Mouse (Mus musculus): Measurements from ENCODE around the gene Khnyn.

Gene Khnyn

DNA sequence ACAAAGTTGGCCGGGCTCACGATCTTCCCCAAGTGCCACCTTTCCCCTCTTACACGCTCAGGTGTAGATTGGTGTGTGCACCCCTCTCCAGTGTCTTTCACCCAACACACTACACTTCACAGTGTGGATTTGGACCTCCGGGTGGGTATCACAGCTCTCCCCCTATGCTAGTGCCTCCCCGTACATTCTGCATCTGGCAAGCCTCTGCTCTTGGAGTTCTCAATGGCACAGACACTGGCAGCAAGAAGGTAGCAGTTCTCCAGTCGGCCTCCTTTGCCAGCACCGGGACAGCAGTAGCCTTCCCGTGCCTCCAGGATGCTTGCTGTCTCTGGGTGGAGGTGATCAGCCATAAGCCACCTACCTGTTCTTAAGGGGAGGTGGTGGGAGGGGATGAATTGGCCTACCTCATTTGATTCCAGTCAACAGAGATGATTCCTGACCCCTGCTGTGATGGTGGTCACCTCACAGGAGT lies 11.5 kb upstream of the Khnyn start:
- in situ Hi-C loops (cut with MseI, MboI): no loop called here

DNA sequence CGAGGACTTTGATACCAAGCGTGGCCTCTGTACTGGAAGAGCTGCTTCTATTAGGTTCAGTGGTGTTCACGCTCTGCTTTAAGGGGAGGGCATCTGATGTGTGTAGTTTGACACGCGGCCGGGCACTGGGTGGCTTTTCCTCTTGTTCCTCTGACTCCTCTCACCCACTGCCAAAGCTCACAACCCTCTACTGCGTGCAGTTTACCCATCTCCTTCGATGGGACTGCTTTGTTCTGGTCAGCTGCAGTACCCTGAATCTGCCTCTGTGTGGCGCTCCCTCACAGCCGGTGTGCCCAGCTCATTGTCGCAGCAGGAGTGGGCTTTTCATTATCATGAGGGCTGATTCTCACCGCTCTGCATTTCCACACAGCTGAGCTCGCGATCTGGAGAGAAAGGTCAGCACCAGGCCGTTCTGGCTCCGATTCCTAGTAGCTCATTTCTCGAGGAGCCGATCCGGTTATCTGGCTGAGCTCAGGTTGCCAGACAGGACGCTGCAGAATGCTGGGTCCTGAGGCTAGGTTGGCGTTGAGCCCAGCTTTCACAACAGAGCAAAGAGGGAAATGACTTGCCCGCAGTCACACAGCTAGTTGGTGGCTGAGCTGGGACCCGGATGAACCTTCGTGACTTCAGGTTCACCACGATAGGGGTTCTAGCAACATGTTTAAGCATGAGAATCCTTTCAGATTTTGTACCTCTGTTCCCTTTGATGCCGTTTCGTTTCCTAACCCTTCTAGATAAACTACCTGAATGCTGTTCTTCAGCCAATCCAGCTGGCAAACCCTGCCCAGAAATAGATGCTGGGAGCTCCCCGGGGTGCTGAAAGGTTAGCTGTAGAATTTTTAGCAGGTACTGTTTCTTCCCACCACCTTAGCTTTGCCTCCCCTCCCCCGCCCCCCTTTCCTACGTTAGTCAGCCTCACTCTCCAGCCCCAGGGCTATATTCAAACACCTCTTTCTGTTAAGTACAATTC lies 10.7 kb upstream of the Khnyn start:
- in situ Hi-C loops (cut with MseI, MboI): no loop called here

DNA sequence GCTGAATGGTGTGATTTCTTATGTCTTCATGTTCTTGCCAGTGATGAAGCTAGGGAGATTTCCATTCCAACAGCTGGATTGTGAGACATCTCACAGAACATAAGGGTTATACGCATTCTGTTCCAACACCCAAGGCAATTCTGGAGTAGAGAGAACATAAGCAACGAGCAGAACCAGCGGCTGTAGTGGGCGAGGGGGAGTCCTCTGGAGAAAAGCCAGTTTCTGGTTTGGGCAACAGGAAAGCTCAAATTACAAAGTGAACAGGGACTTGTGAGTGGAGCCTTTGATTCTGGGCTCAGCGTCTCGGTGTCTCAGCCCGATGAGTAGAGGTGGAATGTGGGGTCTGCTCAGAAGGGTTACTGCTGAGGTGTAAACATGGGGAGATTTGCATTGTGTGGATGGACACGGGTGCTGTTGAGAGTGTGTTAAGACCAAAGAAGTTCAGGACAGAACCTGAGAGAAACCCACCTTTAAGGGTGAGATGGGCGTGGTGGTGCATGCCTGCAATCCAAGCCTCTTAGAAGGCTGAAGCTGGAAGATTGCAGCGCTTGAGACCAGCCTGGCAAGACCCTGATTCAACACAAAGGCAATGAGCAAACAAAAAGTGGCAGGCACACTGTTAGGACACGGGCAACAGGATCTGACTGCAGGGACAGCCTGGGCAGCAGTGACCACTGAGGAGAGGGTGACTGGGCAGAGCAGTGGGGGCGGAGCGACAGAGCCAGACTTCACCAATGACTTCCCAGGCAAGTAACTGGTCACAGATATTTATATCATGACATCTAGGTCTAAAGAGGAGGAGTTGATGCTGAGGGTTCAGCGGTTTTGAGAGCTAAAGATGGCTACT lies 7.1 kb upstream of the Khnyn start:
- in situ Hi-C loops (cut with MseI, MboI): loop anchor here (5.0 kb wide), 1 partner anchor 40 kb away; no protein-coding TSS in a partner anchor

DNA sequence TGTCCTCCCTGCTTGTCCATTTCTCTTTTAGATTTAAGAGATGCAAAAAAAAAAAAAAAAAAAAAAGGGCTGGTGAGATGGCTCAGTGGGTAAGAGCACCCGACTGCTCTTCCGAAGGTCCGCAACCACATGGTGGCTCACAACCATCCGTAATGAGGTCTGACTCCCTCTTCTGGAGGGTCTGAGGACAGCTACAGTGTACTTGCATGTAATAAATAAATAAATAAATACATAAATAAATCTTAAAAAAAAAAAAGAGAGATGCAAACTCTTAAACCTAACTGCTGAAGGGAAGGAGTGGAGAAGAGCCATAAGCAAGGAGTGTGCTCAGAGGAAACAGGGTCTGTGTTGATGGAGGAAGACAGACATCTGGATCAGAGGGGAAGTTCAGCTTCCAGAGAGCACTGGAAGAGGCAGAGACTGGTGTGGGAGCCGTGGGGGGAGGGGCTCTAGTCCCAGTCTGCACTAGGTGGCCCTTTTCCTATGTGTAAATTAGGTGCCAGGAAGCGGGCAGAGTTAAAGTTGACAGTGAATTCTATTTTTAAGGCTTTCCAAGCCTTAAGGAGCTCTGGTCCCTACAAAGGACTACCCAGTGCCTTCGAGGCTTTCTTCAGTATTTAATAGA lies 6.3 kb upstream of the Khnyn start:
- in situ Hi-C loops (cut with MseI, MboI): loop anchor here (5.0 kb wide), 1 partner anchor 39 kb away; no protein-coding TSS in a partner anchor

DNA sequence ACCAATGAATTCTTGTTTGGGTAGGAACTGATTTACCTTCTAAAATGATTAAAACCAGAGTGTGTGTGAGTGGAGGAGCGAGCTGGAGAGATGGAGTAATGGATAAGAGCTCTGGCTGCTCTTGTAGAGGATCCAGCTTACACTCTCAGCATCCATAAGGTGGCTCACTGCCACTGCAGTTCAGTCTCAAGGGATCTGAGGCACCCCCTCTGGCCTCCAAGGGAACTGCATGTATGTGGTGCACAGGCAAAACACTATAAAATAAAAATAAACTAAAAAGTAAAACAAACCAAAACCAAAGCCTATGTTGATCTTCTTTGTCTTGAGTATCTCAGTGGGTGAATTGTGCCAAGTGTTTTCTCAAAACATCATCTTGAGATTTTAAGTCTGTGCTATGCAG lies 5.1 kb upstream of the Khnyn start:
- in situ Hi-C loops (cut with MseI, MboI): loop anchor here (5.0 kb wide), 1 partner anchor 38 kb away; no protein-coding TSS in a partner anchor

DNA sequence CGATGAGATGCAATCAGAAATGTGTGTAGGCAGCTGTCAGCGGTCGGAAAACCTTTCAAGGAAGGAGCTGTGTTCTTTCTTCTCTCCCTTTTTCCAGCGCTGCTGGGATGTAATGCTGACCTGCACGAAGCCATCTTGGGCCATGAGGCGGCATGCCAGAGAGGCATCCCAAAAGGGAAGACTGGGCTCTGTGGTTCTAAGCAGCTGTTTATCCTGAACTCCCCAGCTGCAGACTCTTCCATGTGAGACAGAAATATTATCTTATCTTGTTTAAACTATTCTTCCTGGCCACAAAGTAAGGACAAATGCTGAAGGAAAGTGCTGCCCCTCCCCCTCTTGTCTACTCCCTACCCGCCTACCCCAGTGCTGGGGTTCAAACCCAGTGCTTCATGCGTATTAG lies 3.8 kb upstream of the Khnyn start:
- in situ Hi-C loops (cut with MseI, MboI): no loop called here

DNA sequence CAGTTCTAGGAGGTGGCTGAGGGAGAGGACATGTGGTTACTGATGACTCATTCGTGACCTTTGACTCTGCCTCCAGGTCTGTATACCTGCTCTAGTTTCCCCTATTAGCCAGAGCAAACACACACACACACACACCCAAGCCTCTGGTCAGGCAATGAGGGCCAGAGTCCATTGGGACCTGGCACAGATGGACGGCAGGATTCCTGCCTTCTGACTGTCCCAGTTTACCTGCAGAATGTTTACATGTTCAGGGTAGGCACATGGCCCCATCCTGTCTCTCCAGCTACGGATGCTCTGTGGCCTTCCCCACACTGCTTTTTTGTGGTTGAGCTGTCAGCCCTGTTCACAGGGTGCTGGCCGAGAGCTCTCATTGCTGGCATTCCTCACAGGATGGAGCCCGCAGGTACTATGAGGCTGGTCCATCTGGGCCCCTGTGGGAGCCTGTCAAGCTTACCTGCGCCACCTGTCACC lies 2.5 kb upstream of the Khnyn start:
- in situ Hi-C loops (cut with MseI, MboI): no loop called here

DNA sequence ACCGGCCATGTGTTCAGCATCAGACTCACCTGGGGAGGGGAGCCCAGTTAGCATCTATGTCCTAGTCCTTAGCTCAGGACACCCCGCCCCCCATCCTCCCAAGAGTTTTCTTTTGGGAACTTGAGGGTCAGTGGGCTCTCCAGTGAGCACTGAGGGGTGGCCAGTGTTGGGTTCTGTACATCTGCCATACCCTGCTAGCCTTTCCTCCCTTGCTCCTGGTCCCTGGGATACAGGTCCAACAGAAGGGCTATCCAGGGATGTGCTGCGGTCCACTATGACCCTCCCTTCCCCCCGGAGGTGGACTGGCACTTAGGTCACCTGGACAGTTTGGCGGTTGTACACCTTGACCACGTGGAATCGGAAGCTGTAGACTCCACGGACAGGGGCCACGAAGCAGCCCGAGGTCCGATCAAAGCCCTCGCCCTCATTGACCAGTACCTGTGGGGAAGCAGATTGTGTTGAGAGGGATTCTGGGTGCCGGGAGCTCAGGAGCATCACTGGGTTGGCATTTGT lies 1.5 kb upstream of the Khnyn start:
- in situ Hi-C loops (cut with MseI, MboI): no loop called here

DNA sequence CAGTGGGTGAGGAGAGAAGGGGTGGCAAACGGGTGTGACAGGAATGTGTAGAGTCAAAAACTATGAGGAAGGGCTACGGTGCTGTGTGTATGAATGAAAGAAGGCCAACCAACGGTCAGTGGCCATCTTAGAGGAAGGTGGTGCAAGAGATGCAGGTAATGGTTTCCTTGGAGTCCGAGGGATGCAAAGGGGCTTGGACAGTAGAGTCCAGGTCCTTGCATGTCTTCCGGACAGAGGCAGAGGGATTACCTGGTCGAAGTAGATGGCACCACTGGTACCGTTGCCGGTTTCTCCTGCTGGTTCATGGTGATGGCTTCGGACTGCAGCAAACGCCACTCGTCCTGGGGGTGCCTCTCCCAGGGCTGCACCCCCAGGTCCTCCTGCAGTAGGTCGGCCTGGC lies 1.1 kb upstream of the Khnyn start:
- in situ Hi-C loops (cut with MseI, MboI): no loop called here

DNA sequence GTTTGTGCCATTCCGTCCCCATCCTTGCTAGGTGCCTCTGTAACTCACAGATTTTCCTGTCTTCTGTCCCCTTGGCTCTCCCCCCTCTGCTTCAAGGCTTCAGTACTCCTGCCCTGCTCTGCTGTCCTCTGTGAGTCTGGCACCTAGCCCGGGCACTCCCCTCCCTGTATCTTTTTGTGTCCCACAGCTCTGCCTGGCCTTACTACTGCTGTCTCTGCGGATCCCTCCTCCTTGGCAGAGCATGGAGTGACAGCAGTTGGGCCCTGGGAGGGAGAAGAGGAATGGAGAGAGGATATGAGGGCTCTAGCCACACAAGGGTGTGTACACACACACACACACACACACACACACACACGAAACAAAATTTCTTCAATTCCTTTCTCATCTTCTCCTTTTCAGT lies 581 bp upstream of the Khnyn start, which contains the start of gene Cbln3:
TSS of gene Cbln3 (minus strand) at position 227 of the 400 bp plus-strand sequence.
- in situ Hi-C loops (cut with MseI, MboI): no loop called here

DNA sequence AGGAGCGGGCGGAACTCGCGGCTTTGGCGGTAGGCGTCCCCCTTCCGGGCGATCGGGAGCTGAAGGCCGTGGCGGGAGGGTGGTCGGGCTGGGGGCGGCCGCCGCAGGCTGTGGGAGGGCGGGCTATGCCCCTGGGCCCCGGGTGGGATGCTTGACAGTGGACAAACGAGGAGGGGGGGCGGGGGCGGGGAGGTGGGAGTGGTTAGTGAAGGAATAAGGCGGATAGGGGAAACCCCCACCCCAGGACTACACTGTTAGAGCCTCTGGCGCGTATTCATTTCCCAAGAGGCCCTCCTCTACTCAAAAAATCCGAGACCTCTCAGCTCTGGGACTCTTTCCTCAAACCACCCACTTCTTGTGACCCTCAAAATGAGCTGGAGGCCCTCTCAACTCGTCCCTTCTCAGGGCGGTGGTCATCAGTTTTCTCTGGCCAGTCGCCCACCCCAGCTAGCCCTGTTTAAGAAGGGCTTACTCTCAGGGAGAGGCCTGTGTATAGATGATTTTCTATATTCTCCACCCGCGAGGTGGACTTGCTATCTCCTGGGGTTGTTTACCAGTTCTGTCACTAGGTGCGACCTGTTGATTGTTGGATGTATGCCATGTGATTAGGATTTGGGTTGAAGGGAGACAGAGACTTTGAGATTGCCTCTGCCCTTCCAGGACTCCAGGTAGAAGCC lies 505 bp downstream of the Khnyn start:
- in situ Hi-C loops (cut with MseI, MboI): no loop called here

DNA sequence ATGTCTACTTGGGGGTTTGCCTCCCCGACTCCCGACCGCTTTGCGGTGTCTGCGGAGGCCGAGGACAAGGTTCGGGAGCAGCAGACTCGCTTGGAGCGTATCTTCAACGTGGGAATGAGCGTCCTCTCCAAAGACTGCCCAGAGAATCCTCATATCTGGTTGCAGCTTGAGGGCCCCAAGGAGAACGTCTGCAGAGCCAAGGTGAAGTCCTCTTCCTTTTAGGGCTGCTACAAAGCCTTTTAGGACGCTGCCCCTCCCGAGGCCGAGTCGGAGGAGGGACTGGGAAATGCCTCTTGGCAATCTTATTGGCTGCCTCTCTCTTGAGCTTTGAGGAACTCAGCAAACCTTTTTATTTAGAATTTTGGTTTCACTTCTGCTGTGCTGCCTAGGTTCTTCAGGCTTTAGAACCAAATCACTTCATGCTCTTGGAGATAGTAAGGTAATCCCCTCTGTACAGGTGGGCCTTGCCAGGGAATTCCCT lies 1.1 kb downstream of the Khnyn start:
- in situ Hi-C loops (cut with MseI, MboI): no loop called here

DNA sequence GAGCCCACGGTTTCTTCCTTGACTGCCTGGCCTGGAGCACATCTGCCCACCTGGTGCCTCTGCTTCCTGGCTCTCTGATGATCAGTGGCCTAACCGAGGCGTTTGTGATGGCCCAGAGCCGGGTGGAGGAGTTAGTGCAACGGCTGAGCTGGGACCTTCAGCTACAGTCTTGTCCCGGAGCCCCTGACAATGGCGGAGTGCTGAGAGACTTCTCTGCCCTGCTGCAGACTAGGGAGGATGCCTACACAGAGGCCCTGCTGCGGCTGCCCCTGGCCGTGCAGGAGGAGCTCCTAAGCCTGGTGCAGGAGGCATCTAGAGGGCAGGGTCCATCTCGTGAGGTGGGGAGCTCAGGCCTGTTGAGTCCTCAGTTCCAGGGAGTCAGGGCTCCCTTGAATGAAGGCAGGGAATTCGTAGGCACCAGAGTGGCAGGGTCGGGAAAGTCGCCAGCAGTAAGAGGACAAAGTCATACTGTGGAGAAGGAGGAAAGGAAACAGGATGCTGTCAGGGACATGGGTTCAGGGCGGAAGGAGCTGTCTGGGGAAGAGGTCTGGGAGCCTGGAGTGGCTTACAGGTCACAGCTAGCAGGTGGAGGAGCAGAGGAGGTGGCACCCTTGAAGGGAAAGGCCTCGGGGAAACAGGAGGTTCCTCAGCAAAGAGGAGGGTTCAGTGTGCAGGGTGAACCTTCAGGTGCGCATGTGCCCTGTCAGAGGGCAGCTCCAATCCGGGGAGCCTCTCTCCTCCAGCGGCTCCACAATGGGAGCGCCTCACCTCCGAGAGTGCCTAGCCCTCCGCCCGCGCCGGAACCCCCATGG lies 2.0 kb downstream of the Khnyn start:
- in situ Hi-C loops (cut with MseI, MboI): no loop called here

DNA sequence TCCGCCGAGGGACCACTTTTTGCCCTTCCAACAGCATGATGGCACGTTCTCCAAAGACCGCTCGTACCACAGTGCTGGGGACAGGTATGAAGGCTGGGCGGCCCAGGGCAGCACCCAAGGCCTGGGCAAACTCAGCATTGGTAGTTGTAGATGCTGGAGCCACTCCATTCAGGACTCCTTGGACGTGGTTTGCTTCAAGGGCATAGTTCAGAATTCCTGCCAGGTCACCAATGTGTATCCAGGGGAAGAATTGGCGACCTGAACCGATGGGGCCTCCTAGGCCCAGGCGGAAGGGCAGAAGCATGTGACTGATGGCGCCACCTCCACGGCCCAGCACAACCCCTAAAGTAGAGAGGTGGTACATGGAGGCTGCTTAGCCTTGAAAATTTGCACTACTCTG lies 12.9 kb downstream of the Khnyn start:
- in situ Hi-C loops (cut with MseI, MboI): no loop called here

DNA sequence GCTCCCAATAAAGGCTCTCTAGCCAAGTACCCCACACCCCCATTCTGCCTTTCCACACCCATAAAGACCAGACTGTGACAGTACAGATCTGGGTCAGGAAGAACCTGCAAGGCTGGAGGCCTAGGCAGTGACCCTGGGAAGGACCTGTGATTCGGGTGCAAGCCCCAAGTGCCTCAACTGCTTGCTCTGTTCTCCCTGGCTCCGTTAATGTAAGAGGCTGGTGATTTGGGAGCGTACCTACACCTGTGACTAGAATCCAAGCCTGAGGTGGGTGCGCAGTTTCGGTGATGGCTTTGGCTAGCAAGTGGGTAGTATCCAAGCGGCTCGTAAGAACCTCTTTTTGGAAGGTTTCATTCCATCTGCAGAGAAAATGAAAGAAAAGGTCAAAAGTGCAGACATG lies 14.2 kb downstream of the Khnyn start:
- in situ Hi-C loops (cut with MseI, MboI): no loop called here

DNA sequence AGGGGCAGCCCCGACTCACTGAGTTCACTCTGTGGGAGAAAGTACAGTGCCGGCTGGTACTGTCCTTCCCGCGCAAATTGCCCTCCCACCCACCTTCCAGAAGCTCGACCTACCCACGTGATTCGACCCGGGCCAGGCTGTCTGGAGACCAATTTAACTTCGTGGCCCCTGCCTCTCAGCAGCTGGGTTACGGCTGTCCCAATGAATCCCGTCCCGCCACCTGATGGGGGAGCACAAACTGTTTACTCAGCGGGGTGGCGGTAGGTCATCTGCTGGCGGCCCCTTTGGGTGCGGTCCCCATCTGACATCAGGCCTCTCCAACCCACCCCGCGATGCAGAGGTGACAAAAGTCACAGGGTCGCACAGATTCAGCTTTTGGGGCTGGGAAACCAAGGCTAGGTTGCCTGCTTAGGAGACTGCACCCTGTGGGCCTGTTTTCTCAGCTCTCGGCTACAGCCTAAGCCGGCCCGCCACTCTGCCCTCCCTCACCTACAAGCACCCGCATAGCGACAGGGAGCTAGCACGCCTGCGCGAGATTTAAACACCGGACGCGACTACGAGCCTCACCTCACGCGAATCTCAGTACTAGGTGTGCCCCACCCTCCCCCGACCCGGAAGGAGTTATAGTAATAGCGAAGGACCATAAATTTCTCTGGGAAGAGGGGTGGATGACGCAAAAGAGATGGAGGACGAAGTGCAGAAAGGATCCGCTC lies 15.1 kb downstream of the Khnyn start, which contains the start of gene Sdr39u1:
TSS of gene Sdr39u1 (minus strand) at position 593 of the 713 bp plus-strand sequence.
- in situ Hi-C loops (cut with MseI, MboI): no loop called here

DNA sequence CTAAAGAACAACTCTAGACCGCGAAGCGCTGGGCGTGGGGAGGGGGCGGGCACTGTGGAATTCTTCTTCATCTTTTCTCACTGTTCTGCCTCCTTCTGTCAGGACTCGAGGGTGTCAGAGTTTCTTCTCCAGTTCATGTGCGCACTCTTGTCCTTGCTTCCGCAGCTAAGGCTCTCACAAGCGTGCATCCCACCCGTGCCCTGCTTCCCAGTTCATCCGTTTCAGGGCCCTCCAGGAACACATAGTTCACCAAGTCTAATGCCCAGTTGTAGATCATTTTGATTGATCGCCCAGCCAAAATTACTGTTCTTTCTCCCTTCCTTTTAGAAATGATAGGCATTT lies 15.6 kb downstream of the Khnyn start:
- in situ Hi-C loops (cut with MseI, MboI): no loop called here

DNA sequence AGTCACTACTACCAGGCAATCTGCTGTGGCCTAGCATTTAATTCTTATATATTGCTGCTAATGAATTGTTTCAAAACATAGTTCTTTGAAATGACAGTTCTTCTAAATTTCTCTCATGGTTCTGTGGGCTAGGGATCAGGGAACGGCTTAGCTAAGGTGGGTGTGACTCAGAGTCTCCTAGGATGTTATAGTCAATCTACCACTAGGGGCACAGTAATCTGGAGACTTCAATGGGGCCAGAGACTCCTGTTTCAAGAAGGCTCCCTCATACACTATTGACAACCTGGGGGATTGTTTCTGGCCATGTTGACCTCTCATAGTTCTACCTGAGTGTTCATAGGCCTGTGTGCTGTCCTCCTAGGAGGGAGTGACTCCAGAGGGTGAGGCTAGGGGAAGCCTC lies 20.8 kb downstream of the Khnyn start:
- in situ Hi-C loops (cut with MseI, MboI): no loop called here

DNA sequence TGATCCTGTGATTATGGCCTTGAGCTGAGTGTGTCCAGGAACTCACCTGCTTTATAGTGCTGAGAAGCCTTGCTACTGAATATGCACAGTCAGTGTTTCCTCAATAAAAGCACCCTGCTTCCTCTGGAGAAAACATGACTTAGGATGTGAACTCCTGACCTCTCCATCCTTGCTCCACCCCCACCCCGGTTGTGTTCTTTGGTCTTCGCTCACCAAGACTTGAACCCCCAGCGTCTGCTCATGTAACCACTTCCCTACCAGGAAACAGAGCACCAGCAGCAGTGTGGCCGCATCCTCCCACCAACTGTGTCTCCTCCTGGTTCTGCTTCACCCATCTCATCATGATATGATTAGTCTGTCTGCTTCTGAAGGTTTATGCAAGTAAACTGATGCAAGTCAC lies 28.7 kb downstream of the Khnyn start:
- in situ Hi-C loops (cut with MseI, MboI): no loop called here

Data from mouse trophoblast stem cell (cell line).